Comparison of ENCODE assay signal across 19 mouse cellular contexts in genomic region chr4:120204357-120204942, GRCm38 (mm10). TPM values are rescaled to one million over a fixed set of nuclear protein-coding genes. Genes with fewer than 3 reads are reported as not detected.
A peak's percentile ranks its signal among the peaks of the same experiment; 100 is the strongest.
DNase-seq lines count a peak whose midpoint lies in the region; ATAC-seq and TF ChIP-seq lines count a peak whose summit lies in the region.
"Had no signal": no experiment of that assay in that cellular context is flagged by ENCODE, and none has a peak within 500 bp of the region (broad histone marks: within the 10 kb centered on the region; RNA-seq: fewer than 3 reads in every experiment).

No protein-coding gene starts in this region.

- no peak for TF ChIP-seq CTCF in forebrain, postnatal 0 days (IDR thresholded peaks at IDR 0.05; ENCODE audit: low read depth)
- no peak for TF ChIP-seq CTCF in lung, embryonic 14.5 days (IDR thresholded peaks at IDR 0.05; ENCODE audit: low read depth)
- no peak for TF ChIP-seq CTCF in lung, adult 2 months (IDR thresholded peaks at IDR 0.05; ENCODE audit: insufficient read depth, low read length)

- no peaks in the 10 kb centered on the region for H3K36me3 ChIP-seq in forebrain, embryonic 15.5 days
- no peaks in the 10 kb centered on the region for H3K36me3 ChIP-seq in forebrain, postnatal 0 days (ENCODE audit: insufficient read depth)
- no peaks in the 10 kb centered on the region for H3K36me3 ChIP-seq in lung, embryonic 14.5 days (ENCODE audit: insufficient read depth)
- no peaks in the 10 kb centered on the region for H3K36me3 ChIP-seq in limb, embryonic 11.5 days (ENCODE audit: control insufficient read depth, insufficient read depth, low read length)
- H3K36me3 ChIP-seq in stomach, embryonic 16.5 days (ENCODE audit: control insufficient read depth, insufficient read depth, low read length): no peaks in the 10 kb centered on the region
- H3K36me3 ChIP-seq: heart, embryonic 15.5 days; liver, embryonic 13.5 days had no signal

- H3K27me3 ChIP-seq in forebrain, embryonic 15.5 days: no peaks in the 10 kb centered on the region
- H3K27me3 ChIP-seq in forebrain, postnatal 0 days (ENCODE audit: insufficient read depth, low read length): no peaks in the 10 kb centered on the region
- no peaks in the 10 kb centered on the region for H3K27me3 ChIP-seq in lung, embryonic 14.5 days (ENCODE audit: insufficient read depth, low read length)
- H3K27me3 ChIP-seq in limb, embryonic 11.5 days (ENCODE audit: control insufficient read depth, insufficient read depth, low read length): no peaks in the 10 kb centered on the region
- no peaks in the 10 kb centered on the region for H3K27me3 ChIP-seq in stomach, embryonic 16.5 days (ENCODE audit: control insufficient read depth, insufficient read depth, low read length)
- H3K27me3 ChIP-seq: heart, embryonic 15.5 days; liver, embryonic 13.5 days had no signal

- peaks cover 15% of the 10 kb centered on the region for H3K4me1 ChIP-seq in forebrain, embryonic 15.5 days
- no peaks in the 10 kb centered on the region for H3K4me1 ChIP-seq in forebrain, postnatal 0 days (ENCODE audit: insufficient read depth)
- peaks cover 15% of the 10 kb centered on the region for H3K4me1 ChIP-seq in lung, embryonic 14.5 days (ENCODE audit: insufficient read depth)
- H3K4me1 ChIP-seq in lung, adult 2 months (ENCODE audit: control insufficient read depth, insufficient read depth, low read length): peaks cover 10% of the 10 kb centered on the region
- H3K4me1 ChIP-seq in limb, embryonic 11.5 days (ENCODE audit: control insufficient read depth, insufficient read depth, low read length): 0 out of 2 replicates have a peak, but pooled peaks cover 3% of the 10 kb centered on the region
- H3K4me1 ChIP-seq in stomach, embryonic 16.5 days (ENCODE audit: control insufficient read depth, insufficient read depth, low read length): peaks cover 9% of the 10 kb centered on the region

- no peaks in the 10 kb centered on the region for H3K9me3 ChIP-seq in forebrain, embryonic 15.5 days
- H3K9me3 ChIP-seq in forebrain, postnatal 0 days (ENCODE audit: low read length): no peaks in the 10 kb centered on the region
- H3K9me3 ChIP-seq in lung, embryonic 14.5 days (ENCODE audit: low read depth, low read length): no peaks in the 10 kb centered on the region
- no peaks in the 10 kb centered on the region for H3K9me3 ChIP-seq in limb, embryonic 11.5 days (ENCODE audit: control insufficient read depth, low read length)
- no peaks in the 10 kb centered on the region for H3K9me3 ChIP-seq in stomach, embryonic 16.5 days (replicated peaks; ENCODE audit: control insufficient read depth, low read length)
- H3K9me3 ChIP-seq: heart, embryonic 15.5 days; liver, embryonic 13.5 days had no signal

- no peak overlapping the region for H3K9ac ChIP-seq in forebrain, embryonic 15.5 days (replicated peaks)
- H3K9ac ChIP-seq in forebrain, postnatal 0 days: no peak overlapping the region
- H3K9ac ChIP-seq in lung, embryonic 14.5 days: no peak overlapping the region
- H3K9ac ChIP-seq in limb, embryonic 11.5 days (ENCODE audit: low read length): peak overlapping the region; percentile 13; the same call in 1 of the 2 replicates
- peak overlapping the region; percentile 46; the same call in 1 of the 2 replicates for H3K9ac ChIP-seq in stomach, embryonic 16.5 days (ENCODE audit: low read length)
- H3K9ac ChIP-seq: heart, embryonic 15.5 days; liver, embryonic 13.5 days had no signal

- WGBS in forebrain, embryonic 15.5 days: 52% methylated on average over 9 of the region's 9 CpGs
- WGBS in forebrain, postnatal 0 days: 59% methylated on average over 9 of the region's 9 CpGs
- WGBS in lung, embryonic 14.5 days: 38% methylated on average over 9 of the region's 9 CpGs
- 37% methylated on average over 9 of the region's 9 CpGs for WGBS in lung, adult 2 months
- WGBS in limb, embryonic 11.5 days: 44% methylated on average over 9 of the region's 9 CpGs
- 41% methylated on average over 9 of the region's 9 CpGs for WGBS in stomach, embryonic 16.5 days

- no peak; the same call in 1 of the 2 replicates for ATAC-seq in forebrain, embryonic 15.5 days (replicated peaks)
- no peak for ATAC-seq in forebrain, postnatal 0 days
- ATAC-seq in lung, embryonic 14.5 days (ENCODE audit: insufficient read depth): peak; percentile 74; the same call in 1 of the 2 replicates
- no peak for ATAC-seq in limb, embryonic 11.5 days (ENCODE audit: insufficient number of reproducible peaks, low FRiP score, low TSS enrichment, low read depth)
- ATAC-seq in stomach, embryonic 16.5 days (ENCODE audit: insufficient read depth, low FRiP score): no peak

- TF ChIP-seq POLR2A in lung, adult 2 months (IDR thresholded peaks at IDR 0.05; ENCODE audit: borderline replicate concordance, extremely low read depth, low read depth, low read length): no peak

- H3K4me3 ChIP-seq in forebrain, embryonic 15.5 days: no peak overlapping the region
- no peak overlapping the region for H3K4me3 ChIP-seq in forebrain, postnatal 0 days (ENCODE audit: low read depth, low read length)
- no peak overlapping the region for H3K4me3 ChIP-seq in lung, embryonic 14.5 days (ENCODE audit: low read depth, low read length)
- no peak overlapping the region for H3K4me3 ChIP-seq in lung, adult 2 months (replicated peaks; ENCODE audit: extremely low read depth, low read depth, low read length)
- no peak overlapping the region for H3K4me3 ChIP-seq in limb, embryonic 11.5 days (ENCODE audit: low read depth, low read length)
- no peak overlapping the region for H3K4me3 ChIP-seq in stomach, embryonic 16.5 days (replicated peaks; ENCODE audit: low read length)
- H3K4me3 ChIP-seq: heart, embryonic 15.5 days; liver, embryonic 13.5 days had no signal

- 0 out of 2 replicates have a peak overlapping the region, but pooled peaks have one; percentile 14 for H3K27ac ChIP-seq in forebrain, embryonic 15.5 days (replicated peaks)
- H3K27ac ChIP-seq in forebrain, postnatal 0 days (ENCODE audit: low read depth, low read length): no peak overlapping the region
- H3K27ac ChIP-seq in lung, embryonic 14.5 days (ENCODE audit: low read depth): peak overlapping the region; percentile 69; the same call in 1 of the 2 replicates
- no peak overlapping the region for H3K27ac ChIP-seq in limb, embryonic 11.5 days (replicated peaks; ENCODE audit: low read depth, low read length)
- peak overlapping the region; percentile 40; the same call in 1 of the 2 replicates for H3K27ac ChIP-seq in stomach, embryonic 16.5 days (ENCODE audit: low read length)
- H3K27ac ChIP-seq: heart, embryonic 15.5 days; liver, embryonic 13.5 days had no signal

- H3K4me2 ChIP-seq in forebrain, embryonic 15.5 days (replicated peaks): no peak overlapping the region
- no peak overlapping the region for H3K4me2 ChIP-seq in forebrain, postnatal 0 days (ENCODE audit: low read depth)
- no peak overlapping the region for H3K4me2 ChIP-seq in lung, embryonic 14.5 days
- no peak overlapping the region for H3K4me2 ChIP-seq in limb, embryonic 11.5 days (ENCODE audit: low read depth, severe bottlenecking)
- no peak overlapping the region for H3K4me2 ChIP-seq in stomach, embryonic 16.5 days (ENCODE audit: low read depth, low read length)
- H3K4me2 ChIP-seq: heart, embryonic 15.5 days; liver, embryonic 13.5 days; midbrain, embryonic 11.5 days had no signal

- DNase-seq in forebrain, postnatal 0 days: no peak
- DNase-seq in lung, embryonic 14.5 days: peak; percentile 64
- no peak for DNase-seq in lung, adult 2 months
- DNase-seq in limb, embryonic 11.5 days (ENCODE audit: low spot score): no peak
- DNase-seq in retina, embryonic 14.5 days (ENCODE audit: low spot score): no peak
- DNase-seq in c-Kit-positive CD71-positive TER-119-positive erythroid progenitor cells, embryonic 14.5 days (ENCODE audit: low spot score): no peak
- DNase-seq: cerebellum, adult 2 months; kidney, postnatal 4 days; liver, embryonic 13.5 days; spleen, adult 18-20 months; thymus, adult 18-20 months had no signal

RNA-seq across cellular contexts. Expression of gene Edn2, which starts 43.4 kb away (rescaled TPM):
- 0.27 TPM in 1 of 2 replicates, not detected in the other for polyA plus RNA-seq in forebrain, embryonic 15.5 days (2015; fragmentation: Nextera tagmentation; extraction: Ambion mirVana)
- total RNA-seq in forebrain, postnatal 0 days (2014; rRNA removed): not detected in 2 replicates
- 0.13 TPM in 1 of 2 replicates, not detected in the other for polyA plus RNA-seq in forebrain, postnatal 0 days (2015; fragmentation: Nextera tagmentation; extraction: Ambion mirVana)
- polyA plus RNA-seq in lung, embryonic 14.5 days (2014; fragmentation: Nextera tagmentation; extraction: Ambion mirVana): 0.34 and 0.78 TPM in 2 replicates
- 0.27 and 0.68 TPM in 2 replicates for polyA plus RNA-seq in lung, adult 2 months (2012; rRNA removed)
- 0.13 TPM in 1 of 2 replicates, not detected in the other for polyA plus RNA-seq in limb, embryonic 11.5 days (2014; fragmentation: Nextera tagmentation; extraction: Ambion mirVana)
- polyA plus RNA-seq in stomach, embryonic 16.5 days (2015; fragmentation: Nextera tagmentation; extraction: Ambion mirVana): 3.7 and 4.0 TPM in 2 replicates
- total RNA-seq: gastrocnemius, adult 8-10 months; left cerebral cortex, adult 18-20 months; MEL had no signal
- polyA plus RNA-seq: midbrain, embryonic 11.5 days; neural tube, embryonic 11.5 days had no signal

Comparison
In these comparisons a context has a peak if more than half of its experiments do, and no peak if none do; other contexts are left out.
1. H3K27ac ChIP-seq: peak in forebrain, embryonic 15.5 days (single experiment), lung, embryonic 14.5 days (single experiment) and stomach, embryonic 16.5 days (single experiment); none in forebrain, postnatal 0 days (single experiment) and limb, embryonic 11.5 days (single experiment).
2. H3K9ac ChIP-seq: peak in limb, embryonic 11.5 days (single experiment) and stomach, embryonic 16.5 days (single experiment); none in forebrain, embryonic 15.5 days (single experiment), forebrain, postnatal 0 days (single experiment) and lung, embryonic 14.5 days (single experiment).